In the genomic region with DNA sequence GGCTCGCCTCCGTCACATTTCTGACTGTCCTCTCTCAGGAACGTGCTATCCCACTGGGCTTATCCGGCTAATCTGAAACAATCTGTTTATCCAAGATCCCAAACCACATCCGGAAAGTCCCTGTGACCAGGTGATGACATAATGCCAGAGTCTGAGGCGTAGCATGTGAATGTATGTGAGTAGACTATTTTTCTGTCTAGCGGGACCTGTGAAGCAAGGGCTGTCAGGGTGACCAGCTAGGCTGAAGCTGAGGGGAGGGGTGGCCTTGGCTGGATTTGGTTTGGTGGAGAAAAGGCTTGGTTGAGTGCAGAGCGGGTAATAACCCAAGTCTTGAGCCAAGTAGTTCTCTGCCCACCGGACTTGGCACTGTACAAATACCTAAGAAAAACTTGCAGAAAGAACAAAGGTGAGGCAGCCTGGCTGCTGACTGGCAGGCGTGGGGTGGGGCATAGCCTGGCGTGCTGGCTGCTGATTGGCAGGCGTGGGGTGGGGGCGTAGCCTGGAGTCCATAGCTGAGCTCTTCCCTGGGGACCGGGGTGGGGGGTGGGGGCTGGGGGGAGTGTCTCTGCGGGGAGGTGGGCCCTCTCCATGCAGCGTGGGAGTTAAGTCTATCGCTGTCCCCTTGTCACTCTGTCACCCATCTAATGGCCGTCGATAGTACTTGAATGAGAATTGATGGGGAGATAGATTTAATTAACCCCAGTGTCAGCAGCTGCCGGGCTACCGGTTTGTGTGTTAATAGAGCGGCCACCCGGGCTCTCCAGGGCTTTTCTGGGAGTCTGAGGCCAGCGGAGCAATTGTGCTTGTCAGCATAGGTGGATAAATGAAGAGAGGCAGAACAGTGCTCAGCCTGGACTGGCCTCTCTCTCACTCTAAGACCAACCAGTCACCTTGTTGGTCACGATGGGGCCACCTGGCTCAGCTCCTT, we compare ENCODE assay signal across 8 mouse cellular contexts. TPM values are rescaled to one million over a fixed set of nuclear protein-coding genes. Genes with fewer than 3 reads are reported as not detected.
A peak's percentile ranks its signal among the peaks of the same experiment; 100 is the strongest.
DNase-seq lines count a peak whose midpoint lies in the region; ATAC-seq and TF ChIP-seq lines count a peak whose summit lies in the region.

No protein-coding gene starts in this region.

- H3K4me1 ChIP-seq in lung, adult 2 months (ENCODE audit: control insufficient read depth, insufficient read depth, low read length), result peaks cover 4% of the 10 kb centered on the region; the same call in 1 of the 2 replicates
- no peaks in the 10 kb centered on the region for H3K4me1 ChIP-seq in forebrain, postnatal 0 days (ENCODE audit: insufficient read depth)
- 0 out of 2 replicates have a peak, but pooled peaks cover 2% of the 10 kb centered on the region for H3K4me1 ChIP-seq in liver, embryonic 15.5 days (replicated peaks)
- 0 out of 2 replicates have a peak, but pooled peaks cover 3% of the 10 kb centered on the region for H3K4me1 ChIP-seq in stomach, embryonic 15.5 days

- no peaks in the 10 kb centered on the region for H3K36me3 ChIP-seq in forebrain, postnatal 0 days (ENCODE audit: insufficient read depth)
- no peaks in the 10 kb centered on the region for H3K36me3 ChIP-seq in liver, embryonic 15.5 days (replicated peaks)
- no peaks in the 10 kb centered on the region for H3K36me3 ChIP-seq in stomach, embryonic 15.5 days

- DNase-seq in lung, postnatal 36 days, result peak; percentile 11
- no peak for DNase-seq in lung, adult 2 months
- DNase-seq in forebrain, postnatal 0 days, result peak; percentile 70
- no peak for DNase-seq in cerebellum, adult 11-12 months
- no peak for DNase-seq in layer of hippocampus, adult 18-20 months (ENCODE audit: low spot score in 2 of 2)
- DNase-seq in natural killer cell, adult 2 months (ENCODE audit: low spot score in 2 of 2), result no peak

- ATAC-seq in forebrain, postnatal 0 days, result peak; percentile 91
- no peak for ATAC-seq in liver, embryonic 15.5 days (ENCODE audit: insufficient read depth)
- peak; percentile 68 for ATAC-seq in stomach, embryonic 15.5 days (ENCODE audit: insufficient read depth, low FRiP score, low read depth)

- H3K4me2 ChIP-seq in forebrain, postnatal 0 days (ENCODE audit: low read depth), result peak overlapping the region; percentile 38
- peak overlapping the region; percentile 33; the same call in 1 of the 2 replicates for H3K4me2 ChIP-seq in liver, embryonic 15.5 days
- peak overlapping the region; percentile 38 for H3K4me2 ChIP-seq in stomach, embryonic 15.5 days

- no peaks in the 10 kb centered on the region for H3K9me3 ChIP-seq in forebrain, postnatal 0 days (ENCODE audit: low read length)
- H3K9me3 ChIP-seq in liver, embryonic 15.5 days (replicated peaks), result no peaks in the 10 kb centered on the region
- no peaks in the 10 kb centered on the region for H3K9me3 ChIP-seq in stomach, embryonic 15.5 days

- 0 out of 2 replicates have a peak overlapping the region, but pooled peaks have one; percentile 6 for H3K9ac ChIP-seq in forebrain, postnatal 0 days
- H3K9ac ChIP-seq in liver, embryonic 15.5 days, result no peak overlapping the region
- no peak overlapping the region for H3K9ac ChIP-seq in stomach, embryonic 15.5 days

- no peak for TF ChIP-seq POLR2A in lung, adult 2 months (IDR thresholded peaks at IDR 0.05; ENCODE audit: borderline replicate concordance, extremely low read depth, low read depth, low read length)

- WGBS in lung, adult 2 months, result 30% methylated on average over 24 of the region's 25 CpGs
- 23% methylated on average over 25 of the region's 25 CpGs for whole genome bisulfite sequencing in forebrain, postnatal 0 days
- 30% methylated on average over 25 of the region's 25 CpGs for whole genome bisulfite sequencing in liver, embryonic 15.5 days (ENCODE audit: insufficient replicate concordance)
- 27% methylated on average over 25 of the region's 25 CpGs for WGBS in stomach, embryonic 15.5 days

- H3K4me3 ChIP-seq in lung, adult 2 months (replicated peaks; ENCODE audit: extremely low read depth, low read depth, low read length), result no peak overlapping the region
- H3K4me3 ChIP-seq in forebrain, postnatal 0 days (ENCODE audit: low read depth, low read length), result peak overlapping the region; percentile 22
- no peak overlapping the region for H3K4me3 ChIP-seq in liver, embryonic 15.5 days (replicated peaks)
- no peak overlapping the region for H3K4me3 ChIP-seq in stomach, embryonic 15.5 days (replicated peaks)

- H3K27ac ChIP-seq in forebrain, postnatal 0 days (ENCODE audit: low read depth, low read length), result no peak overlapping the region; the same call in 1 of the 2 replicates
- no peak overlapping the region for H3K27ac ChIP-seq in liver, embryonic 15.5 days (replicated peaks)
- H3K27ac ChIP-seq in stomach, embryonic 15.5 days, result no peak overlapping the region

- no peak for TF ChIP-seq CTCF in lung, adult 2 months (IDR thresholded peaks at IDR 0.05; ENCODE audit: insufficient read depth, low read length)
- TF ChIP-seq CTCF in forebrain, postnatal 0 days (IDR thresholded peaks at IDR 0.05; ENCODE audit: low read depth), result no peak

- H3K27me3 ChIP-seq in forebrain, postnatal 0 days (ENCODE audit: insufficient read depth, low read length), result no peaks in the 10 kb centered on the region
- no peaks in the 10 kb centered on the region for H3K27me3 ChIP-seq in liver, embryonic 15.5 days
- H3K27me3 ChIP-seq in stomach, embryonic 15.5 days (replicated peaks), result 0 out of 2 replicates have a peak, but pooled peaks cover 1% of the 10 kb centered on the region

RNA-seq across cellular contexts. Expression of a gene that starts 54.2 kb away (rescaled TPM):
- polyA plus RNA-seq in lung, adult 2 months (2012; rRNA removed), result 13.4 and 16.8 TPM in 2 replicates
- 8.5 and 15.9 TPM in 2 replicates for total RNA-seq in forebrain, postnatal 0 days (2014; rRNA removed)
- polyA plus RNA-seq in forebrain, postnatal 0 days (2015; fragmentation: Nextera tagmentation; extraction: Ambion mirVana), result 1.1 and 1.6 TPM in 2 replicates
- 0.25 and 0.29 TPM in 2 replicates for polyA plus RNA-seq in liver, embryonic 15.5 days (2015; fragmentation: Nextera tagmentation; extraction: Ambion mirVana)
- 3.8 and 4.0 TPM in 2 replicates for polyA plus RNA-seq in stomach, embryonic 15.5 days (2015; fragmentation: Nextera tagmentation; extraction: Ambion mirVana)
- 10 to 100 TPM; 15.0 to 15.6 TPM for total RNA-seq in layer of hippocampus, adult 18-20 months (2021)

Comparison
In these comparisons a context has a peak if more than half of its experiments do, and no peak if none do; other contexts are left out.
1. DNase-seq: peak in lung, postnatal 36 days (single experiment) and forebrain, postnatal 0 days (single experiment); none in lung, adult 2 months (single experiment), cerebellum, adult 11-12 months (single experiment), layer of hippocampus, adult 18-20 months (0 of 2) and natural killer cell, adult 2 months (0 of 2).
2. Peak in every context shown above with its lines, with median percentiles within 50 percentile points of each other: H3K4me2 ChIP-seq.